Mouse (Mus musculus) heart, embryonic 15.5 days (tissue): ENCODE results near the gene Zfp961. TPM values are rescaled to one million over a fixed set of nuclear protein-coding genes. Genes with fewer than 3 reads are reported as not detected.
"Not testable (repeated sequence)": the region's sequence is repeated elsewhere in the genome, so short reads cannot be mapped to it uniquely, and the experiment has no call there.

Experiments
- ATAC-seq: fragments of 200-750 bp; cut with Nextera tagmentation; replicated peaks from 2 replicates; pipeline ENCODE4 v1.8.0; 2017; ENCODE audit warnings: low read depth, moderate TSS enrichment; ENCODE audit not compliant: insufficient number of reproducible peaks, insufficient read depth, low FRiP score
- H3K27ac ChIP-seq: fragments of 300-500 bp; sonication (generic); 2 replicates; pipeline ENCODE4 v1.5.1; 2015; ENCODE audit warnings: mild to moderate bottlenecking, inconsistent platforms
- H3K27me3 ChIP-seq: fragments of 300-500 bp; sonication (generic); 2 replicates; pipeline ENCODE4 v1.6.1; 2015; ENCODE audit warnings: inconsistent platforms
- H3K36me3 ChIP-seq: fragments of 300-500 bp; sonication (generic); 2 replicates; pipeline ENCODE4 v1.6.1; 2015; ENCODE audit warnings: mild to moderate bottlenecking, inconsistent platforms
- H3K4me1 ChIP-seq: fragments of 300-500 bp; sonication (generic); replicated peaks from 2 replicates; pipeline ENCODE4 v1.6.1; 2015; ENCODE audit warnings: inconsistent platforms
- H3K4me2 ChIP-seq: fragments of 300-500 bp; sonication (generic); 2 replicates; pipeline ENCODE4 v1.6.1; 2015; ENCODE audit warnings: inconsistent platforms, mild to moderate bottlenecking, moderate library complexity
- H3K4me3 ChIP-seq: fragments of 300-500 bp; sonication (generic); 2 replicates; pipeline ENCODE4 v1.5.1; 2015; ENCODE audit warnings: mild to moderate bottlenecking, inconsistent platforms
- H3K9ac ChIP-seq: fragments of 300-500 bp; sonication (generic); 2 replicates; pipeline ENCODE4 v1.6.1; 2015; ENCODE audit warnings: mild to moderate bottlenecking, inconsistent platforms
- H3K9me3 ChIP-seq: fragments of 300-500 bp; sonication (generic); replicated peaks from 2 replicates; pipeline ENCODE4 v1.6.1; 2016; ENCODE audit warnings: inconsistent platforms
- WGBS: fragments of 180-500 bp; shearing (Covaris S2); methylation state at CpG from one replicate; pipeline ENCODE4 v1.1.7; 2015; ENCODE audit warnings: mixed read lengths; 5-methylcytosine and 5-hydroxymethylcytosine counted together
- polyA plus RNA-seq: library from polyadenylated mRNA; unstranded; fragments of >200 nt; fragmentation: Nextera tagmentation; extraction: Ambion mirVana; gene quantifications from 2 replicates; pipeline ENCODE4 v1.2.1, GENCODE M21; 2015

The Zfp961 gene
- polyA plus RNA-seq, result 9.6 and 12.6 TPM in 2 replicates

GRCm38 (mm10) chr8:71950482-71951221, at the start of gene Zfp961:
Gene Zfp961, plus strand, starts transcription at chr8:71951038.
- 3% methylated on average over 34 of the region's 34 CpGs for WGBS
- Histone ChIP-seq H3K36me3 (peaks cover 7% of the 10 kb centered on the region; the same call in 1 of the 2 replicates), H3K9me3 (no peaks in the 10 kb centered on the region; the same call in 1 of the 2 replicates), H3K9ac (peak within 1 kb of the TSS; percentile 73), H3K27ac (peak within 1 kb of the TSS; percentile 85), H3K4me1 (peaks cover 10% of the 10 kb centered on the region), H3K4me2 (peak within 1 kb of the TSS; percentile 68), H3K4me3 (peak within 1 kb of the TSS; percentile 78), H3K27me3 (0 out of 2 replicates have a peak, but pooled peaks cover 3% of the 10 kb centered on the region)
- peak; percentile 100 for ATAC-seq

- H3K4me1 ChIP-seq, H3K36me3 ChIP-seq, H3K4me3 ChIP-seq, H3K9me3 ChIP-seq, ATAC-seq, H3K9ac ChIP-seq, H3K4me2 ChIP-seq, H3K27me3 ChIP-seq, H3K27ac ChIP-seq: not testable (repeated sequence)
- 43% methylated on average over 1 of the region's 1 CpGs for WGBS
Observed at GRCm38 (mm10) chr8:71903084-71903483, 47.8 kb upstream of the Zfp961 start.

GRCm38 (mm10) chr8:71906809-71907208, 44.0 kb upstream of the Zfp961 start:
- Histone ChIP-seq H3K27me3 (no peaks in the 10 kb centered on the region; the same call in 1 of the 2 replicates), H3K27ac (no peak overlapping the region), H3K4me3 (no peak overlapping the region), H3K9me3 (no peaks in the 10 kb centered on the region), H3K9ac (no peak overlapping the region), H3K36me3 (no peaks in the 10 kb centered on the region), H3K4me2 (no peak overlapping the region), H3K4me1 (peaks cover 4% of the 10 kb centered on the region; the same call in 1 of the 2 replicates)
- 93% methylated on average over 1 of the region's 1 CpGs for WGBS
- ATAC-seq, result no peak

- no peak for ATAC-seq
- peak overlapping the region; percentile 76 for H3K4me2 ChIP-seq
Observed at GRCm38 (mm10) chr8:71907798-71908257, 43.0 kb upstream of the Zfp961 start.

GRCm38 (mm10) chr8:71908309-71909261, 42.3 kb upstream of the Zfp961 start, which contains the start of the genes Zfp882 and Zfp617:
Gene Zfp882, plus strand, starts transcription at chr8:71908608.
Gene Zfp617, plus strand, starts transcription at chr8:71908635.
- H3K27ac ChIP-seq, result peak within 1 kb of the TSS; percentile 97
- 5% methylated on average over 47 of the region's 47 CpGs for WGBS
- peak; percentile 95 for ATAC-seq
- peak within 1 kb of the TSS; percentile 76 for H3K4me2 ChIP-seq
- peaks cover 3% of the 10 kb centered on the region; the same call in 1 of the 2 replicates for H3K36me3 ChIP-seq
- peaks cover 4% of the 10 kb centered on the region; the same call in 1 of the 2 replicates for H3K4me1 ChIP-seq
- H3K9me3 ChIP-seq, result no peaks in the 10 kb centered on the region
- H3K27me3 ChIP-seq, result no peaks in the 10 kb centered on the region; the same call in 1 of the 2 replicates
- H3K4me3 ChIP-seq, result peak within 1 kb of the TSS; percentile 89
- peak within 1 kb of the TSS; percentile 90 for H3K9ac ChIP-seq

More at GRCm38 (mm10) chr8:71907798-71908257, 43.0 kb upstream of the Zfp961 start:
- WGBS, result 92% methylated on average over 5 of the region's 5 CpGs
- H3K4me3 ChIP-seq, result peak overlapping the region; percentile 89
- H3K4me1 ChIP-seq, result peaks cover 4% of the 10 kb centered on the region; the same call in 1 of the 2 replicates
- H3K9ac ChIP-seq, result no peak overlapping the region
- H3K36me3 ChIP-seq, result no peaks in the 10 kb centered on the region
- H3K27me3 ChIP-seq, result no peaks in the 10 kb centered on the region; the same call in 1 of the 2 replicates
- no peak overlapping the region for H3K27ac ChIP-seq
- no peaks in the 10 kb centered on the region for H3K9me3 ChIP-seq

GRCm38 (mm10) chr8:71912286-71912685, 38.6 kb upstream of the Zfp961 start:
- Histone ChIP-seq H3K27ac (no peak overlapping the region), H3K4me3 (no peak overlapping the region), H3K4me2 (no peak overlapping the region), H3K36me3 (peaks cover 23% of the 10 kb centered on the region), H3K9ac (no peak overlapping the region), H3K9me3 (no peaks in the 10 kb centered on the region), H3K27me3 (no peaks in the 10 kb centered on the region), H3K4me1 (peaks cover 4% of the 10 kb centered on the region; the same call in 1 of the 2 replicates)
- ATAC-seq, result no peak
- WGBS, result 68% methylated on average over 2 of the region's 2 CpGs

- ATAC-seq, result peak; percentile 100
- H3K27me3 ChIP-seq, result no peaks in the 10 kb centered on the region
- WGBS, result under 1% methylated on average over 57 of the region's 57 CpGs
- peak overlapping the region; percentile 90 for H3K9ac ChIP-seq
- H3K36me3 ChIP-seq, result 0 out of 2 replicates have a peak, but pooled peaks cover under 1% of the 10 kb centered on the region
- H3K27ac ChIP-seq, result peak overlapping the region; percentile 99
- peak overlapping the region; percentile 61 for H3K4me2 ChIP-seq
- H3K9me3 ChIP-seq, result no peaks in the 10 kb centered on the region
- peaks cover 5% of the 10 kb centered on the region for H3K4me1 ChIP-seq
- H3K4me3 ChIP-seq, result peak overlapping the region; percentile 87
Observed at GRCm38 (mm10) chr8:71922567-71923401, 28.1 kb upstream of the Zfp961 start.

GRCm38 (mm10) chr8:71925791-71926190, 25.0 kb upstream of the Zfp961 start:
- H3K36me3 ChIP-seq, result peaks cover 23% of the 10 kb centered on the region
- no peaks in the 10 kb centered on the region for H3K9me3 ChIP-seq
- H3K4me1 ChIP-seq, result peaks cover 5% of the 10 kb centered on the region
- H3K4me2 ChIP-seq, result no peak overlapping the region
- H3K27me3 ChIP-seq, result no peaks in the 10 kb centered on the region
- H3K4me3 ChIP-seq, result no peak overlapping the region
- no peak overlapping the region for H3K27ac ChIP-seq
- no peak overlapping the region for H3K9ac ChIP-seq
- WGBS, result 93% methylated on average over 5 of the region's 5 CpGs
- no peak for ATAC-seq

GRCm38 (mm10) chr8:71926551-71926950, 24.3 kb upstream of the Zfp961 start:
- H3K36me3 ChIP-seq, result peaks cover 31% of the 10 kb centered on the region
- no peaks in the 10 kb centered on the region for H3K27me3 ChIP-seq
- no peak overlapping the region for H3K4me2 ChIP-seq
- peaks cover 5% of the 10 kb centered on the region for H3K4me1 ChIP-seq
- H3K27ac ChIP-seq, result no peak overlapping the region
- 88% methylated on average over 3 of the region's 3 CpGs for WGBS
- H3K9ac ChIP-seq, result no peak overlapping the region
- ATAC-seq, result no peak
- no peaks in the 10 kb centered on the region for H3K9me3 ChIP-seq
- H3K4me3 ChIP-seq, result no peak overlapping the region

GRCm38 (mm10) chr8:71927779-71928178, 23.1 kb upstream of the Zfp961 start:
- Histone ChIP-seq H3K9me3 (no peaks in the 10 kb centered on the region), H3K9ac (no peak overlapping the region), H3K36me3 (peaks cover 35% of the 10 kb centered on the region), H3K4me3 (no peak overlapping the region), H3K4me1 (peaks cover 5% of the 10 kb centered on the region), H3K4me2 (no peak overlapping the region), H3K27me3 (no peaks in the 10 kb centered on the region), H3K27ac (no peak overlapping the region)
- ATAC-seq, result no peak
